Mouse (Mus musculus): ENCODE results near the gene Sf1. TPM values are rescaled to one million over a fixed set of nuclear protein-coding genes. Genes with fewer than 3 reads are reported as not detected.

The Sf1 gene
- polyA plus RNA-seq, 1 experiment from 2014 or later: 86.9 TPM

GRCm38 (mm10) chr19:6426703-6427500, 63.4 kb downstream of the Sf1 start:
- no peak overlapping the region for H3K27ac ChIP-seq (replicated peaks in 1 of 2; ENCODE audit: control insufficient read depth in 1 of 2, insufficient read depth in 1 of 2, low read depth in 2 of 2, low read length in 2 of 2)
- H3K4me3 ChIP-seq (ENCODE audit: control insufficient read depth in 1 of 2, insufficient read depth in 1 of 2, low read depth in 1 of 2, low read length in 2 of 2): no peak overlapping the region
- no peaks in the 10 kb centered on the region for H3K9me3 ChIP-seq (ENCODE audit: control insufficient read depth, low read length)
- no peak for ATAC-seq (ENCODE audit: insufficient number of reproducible peaks, insufficient read depth, low FRiP score, low read depth)
- H3K4me1 ChIP-seq (ENCODE audit: control insufficient read depth in 2 of 2, insufficient read depth in 2 of 2, low read length in 2 of 2): peaks cover 0 to 15% of the 10 kb centered on the region in 2 experiments; a peak in 3 of 4 replicates
- H3K4me2 ChIP-seq (ENCODE audit: low read length): no peak overlapping the region
- peaks cover 96% of the 10 kb centered on the region for H3K27me3 ChIP-seq (ENCODE audit: control insufficient read depth, insufficient read depth, low read length)
- no peak overlapping the region for H3K9ac ChIP-seq (ENCODE audit: low read length)
- 23% methylated on average over 13 of the region's 13 CpGs for WGBS
- no peaks in the 10 kb centered on the region for H3K36me3 ChIP-seq (ENCODE audit: control insufficient read depth, insufficient read depth, low read length)

Small RNAs within 50 kb of the gene (microRNA-seq; reads per million reads assigned to microRNA genes)
- gene Mir6989: 0.84 reads per million

Other genes starting within 250 kb of the Sf1 start
- 36.0 and 36.3 TPM in 2 replicates for gene Sac3d1, start 245.0 kb upstream of the Sf1 start, polyA plus RNA-seq (2014; fragmentation: Nextera tagmentation; extraction: Ambion mirVana)
- gene Snx15, start 235.4 kb upstream of the Sf1 start, polyA plus RNA-seq (2014; fragmentation: Nextera tagmentation; extraction: Ambion mirVana): 21.5 and 23.9 TPM in 2 replicates
- gene Batf2, start 222.7 kb upstream of the Sf1 start, polyA plus RNA-seq (2014; fragmentation: Nextera tagmentation; extraction: Ambion mirVana): 0.30 TPM in 1 of 2 replicates, not detected in the other
- 61.3 and 70.7 TPM in 2 replicates for gene Arl2, start 222.1 kb upstream of the Sf1 start, polyA plus RNA-seq (2014; fragmentation: Nextera tagmentation; extraction: Ambion mirVana)
- gene Majin, start 179.3 kb upstream of the Sf1 start, polyA plus RNA-seq (2014; fragmentation: Nextera tagmentation; extraction: Ambion mirVana): not detected in 2 replicates
- gene Gpha2, start 137.3 kb upstream of the Sf1 start, polyA plus RNA-seq (2014; fragmentation: Nextera tagmentation; extraction: Ambion mirVana): 0.36 TPM in 1 of 2 replicates, not detected in the other
- 20.7 and 26.0 TPM in 2 replicates for gene Ppp2r5b, start 127.8 kb upstream of the Sf1 start, polyA plus RNA-seq (2014; fragmentation: Nextera tagmentation; extraction: Ambion mirVana)
- 7.1 and 7.8 TPM in 2 replicates for gene Atg2a, start 122.0 kb upstream of the Sf1 start, polyA plus RNA-seq (2014; fragmentation: Nextera tagmentation; extraction: Ambion mirVana)
- 51.7 and 60.0 TPM in 2 replicates for gene Ehd1, start 87.0 kb upstream of the Sf1 start, polyA plus RNA-seq (2014; fragmentation: Nextera tagmentation; extraction: Ambion mirVana)
- 0.43 and 0.78 TPM in 2 replicates for gene Cdc42bpg, start 57.2 kb upstream of the Sf1 start, polyA plus RNA-seq (2014; fragmentation: Nextera tagmentation; extraction: Ambion mirVana)
- gene Men1, start 28.7 kb upstream of the Sf1 start, polyA plus RNA-seq (2014; fragmentation: Nextera tagmentation; extraction: Ambion mirVana): 23.3 and 24.1 TPM in 2 replicates
- gene Map4k2, start 22.6 kb upstream of the Sf1 start, polyA plus RNA-seq (2014; fragmentation: Nextera tagmentation; extraction: Ambion mirVana): 9.0 and 13.0 TPM in 2 replicates
- gene Pygm, start 20.7 kb downstream of the Sf1 start, polyA plus RNA-seq (2014; fragmentation: Nextera tagmentation; extraction: Ambion mirVana): 225 and 226 TPM in 2 replicates
- gene Rasgrp2, start 35.6 kb downstream of the Sf1 start, polyA plus RNA-seq (2014; fragmentation: Nextera tagmentation; extraction: Ambion mirVana): 44.8 and 48.9 TPM in 2 replicates
- 0.12 and 0.66 TPM in 2 replicates for gene Nrxn2, start 55.0 kb downstream of the Sf1 start, polyA plus RNA-seq (2014; fragmentation: Nextera tagmentation; extraction: Ambion mirVana)
- not detected in 2 replicates for gene Slc22a12, start 179.3 kb downstream of the Sf1 start, polyA plus RNA-seq (2014; fragmentation: Nextera tagmentation; extraction: Ambion mirVana)

Data from heart, embryonic 14.5 days (tissue).